Mouse (Mus musculus) cerebellum, adult 2 months (tissue): ENCODE data around the gene Arhgef2.

Source experiments
- CTCF ChIP-seq: fragments of 200-500 bp; IDR thresholded peaks from 2 replicates; pipeline ENCODE4 v1.5.1; 2011; ENCODE audit warnings: low read depth, mild to moderate bottlenecking, control low read depth, low read length, moderate library complexity, borderline replicate concordance; ENCODE audit not compliant: insufficient read depth
- POLR2A ChIP-seq: fragments of 200-500 bp; IDR thresholded peaks from 2 replicates; pipeline ENCODE4 v1.6.1; 2011; ENCODE audit warnings: low read length, control low read depth, borderline replicate concordance; ENCODE audit not compliant: insufficient read depth

GRCm38 (mm10) chr3:88609066-88609465 is 3.3 kb downstream of the Arhgef2 start:
- TF ChIP-seq POLR2A (no peak), CTCF (no peak)
